Mouse (Mus musculus): ENCODE results near the gene Ldhal6b.

The Ldhal6b gene

DNA sequence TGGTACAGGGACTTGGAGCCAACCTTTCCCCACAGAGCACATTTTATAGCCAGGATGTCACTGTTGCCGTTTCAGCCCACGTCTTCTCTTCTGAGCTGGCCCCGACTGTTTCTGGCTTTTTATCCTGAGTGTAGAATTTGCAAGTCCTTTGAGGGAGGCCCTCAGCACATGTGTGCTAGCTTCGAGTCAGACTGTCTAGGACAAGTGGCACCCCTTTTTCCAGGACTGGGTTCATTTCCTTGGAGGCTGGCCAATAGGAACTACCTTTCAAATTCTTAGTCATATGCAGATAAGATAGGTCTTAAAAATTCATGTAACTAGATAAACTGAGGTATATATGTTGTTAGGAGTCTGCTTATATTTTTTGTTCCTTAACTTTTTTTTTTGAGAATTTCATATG, 8.2 kb downstream of the Ldhal6b start:
- DNase-seq (ENCODE audit: low read depth, low spot score): no peak

DNA sequence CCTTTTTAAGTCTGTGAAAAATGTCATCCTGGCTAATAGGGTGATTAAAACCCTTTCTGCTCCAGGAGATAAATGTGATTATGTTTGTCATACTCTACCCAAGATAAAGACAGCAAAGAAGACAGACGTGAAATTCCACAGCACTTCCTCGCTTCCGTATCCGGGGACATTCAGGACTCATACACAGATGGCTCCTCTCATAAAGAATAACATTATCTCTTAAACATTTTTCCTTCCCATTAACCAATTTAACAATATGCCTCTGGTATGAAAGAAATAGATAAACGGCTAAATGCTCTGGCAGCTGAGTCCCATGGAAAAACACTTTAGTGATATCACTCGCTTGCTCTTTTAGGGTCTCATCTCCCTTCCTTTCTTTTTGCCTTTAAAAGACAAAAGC, 11.5 kb downstream of the Ldhal6b start:
- DNase-seq (ENCODE audit: low read depth, low spot score): no peak

GRCm38 (mm10) chr17:5406566-5406965, 12.0 kb downstream of the Ldhal6b start:
- peak; percentile 40 for DNase-seq (ENCODE audit: low read depth, low spot score)

DNA sequence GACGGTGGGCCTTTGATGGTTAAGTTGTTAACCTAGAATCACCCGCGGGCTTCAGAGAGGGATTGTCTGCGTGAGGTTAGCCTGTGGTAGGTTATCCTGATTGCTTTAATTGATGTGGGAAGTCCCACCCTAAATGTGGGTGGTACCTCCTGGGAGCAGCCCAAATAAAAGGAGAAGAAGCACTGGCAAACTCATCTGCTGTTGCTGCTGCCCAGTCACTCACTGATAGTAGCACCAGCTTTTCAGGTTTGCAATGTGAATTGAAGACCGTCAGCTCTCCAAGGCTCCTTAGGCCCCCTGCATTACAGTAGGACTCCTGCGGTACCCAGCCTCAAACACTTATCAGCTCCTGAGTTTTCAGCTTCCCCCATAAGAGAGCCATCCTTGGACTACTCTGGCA, 14.7 kb downstream of the Ldhal6b start:
- no peak for DNase-seq (ENCODE audit: low read depth, low spot score)

GRCm38 (mm10) chr17:5402624-5403023, 15.9 kb downstream of the Ldhal6b start:
- peak; percentile 88 for DNase-seq (ENCODE audit: low read depth, low spot score)

GRCm38 (mm10) chr17:5402069-5402468, 16.5 kb downstream of the Ldhal6b start:
- peak; percentile 81 for DNase-seq (ENCODE audit: low read depth, low spot score)

- no peak for DNase-seq (ENCODE audit: low read depth, low spot score)
Observed at GRCm38 (mm10) chr17:5401288-5401687, 17.3 kb downstream of the Ldhal6b start.

DNA sequence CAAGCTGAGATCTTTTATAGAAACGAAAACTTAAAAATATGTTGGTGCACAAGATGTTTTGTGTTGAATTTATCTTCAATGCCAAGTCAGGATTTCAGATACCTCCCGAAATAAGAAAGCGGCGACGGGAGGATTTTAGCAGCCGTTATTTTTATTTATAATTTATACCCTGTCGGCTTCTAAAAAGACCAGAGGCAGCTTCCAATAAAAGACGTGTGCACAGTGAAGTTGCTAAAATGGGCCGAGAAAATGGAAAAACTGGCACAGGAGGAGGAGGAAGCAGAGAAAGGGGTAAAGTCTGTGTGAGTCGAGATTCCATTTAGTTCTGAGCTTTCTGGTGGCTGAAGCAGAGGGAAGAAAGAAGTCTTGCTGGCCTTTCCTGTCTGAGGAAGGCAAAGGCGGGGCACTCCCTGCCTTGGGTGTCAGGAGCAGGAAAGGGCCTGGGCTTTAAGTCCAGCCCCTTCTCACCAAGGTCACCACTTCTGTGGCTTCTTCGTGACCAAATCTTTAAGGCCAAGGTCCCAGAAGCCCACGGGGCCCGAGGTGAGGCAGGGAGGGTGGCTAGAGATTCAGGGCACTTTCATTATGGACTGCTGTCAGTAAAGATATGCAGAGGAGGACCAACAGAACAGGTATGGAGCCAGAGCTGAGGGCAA, 18.0 kb downstream of the Ldhal6b start:
- DNase-seq (ENCODE audit: low read depth, low spot score): no peak

GRCm38 (mm10) chr17:5397148-5398007, 21.2 kb downstream of the Ldhal6b start:
- peak; percentile 82 for DNase-seq (ENCODE audit: low read depth, low spot score)

- no peak for DNase-seq (ENCODE audit: low read depth, low spot score)
Observed at GRCm38 (mm10) chr17:5396213-5396612, 22.4 kb downstream of the Ldhal6b start.

GRCm38 (mm10) chr17:5395454-5396205, 22.9 kb downstream of the Ldhal6b start:
- DNase-seq (ENCODE audit: low read depth, low spot score): no peak

- no peak for DNase-seq (ENCODE audit: low read depth, low spot score)
Observed at GRCm38 (mm10) chr17:5390682-5391081, 27.9 kb downstream of the Ldhal6b start.

DNA sequence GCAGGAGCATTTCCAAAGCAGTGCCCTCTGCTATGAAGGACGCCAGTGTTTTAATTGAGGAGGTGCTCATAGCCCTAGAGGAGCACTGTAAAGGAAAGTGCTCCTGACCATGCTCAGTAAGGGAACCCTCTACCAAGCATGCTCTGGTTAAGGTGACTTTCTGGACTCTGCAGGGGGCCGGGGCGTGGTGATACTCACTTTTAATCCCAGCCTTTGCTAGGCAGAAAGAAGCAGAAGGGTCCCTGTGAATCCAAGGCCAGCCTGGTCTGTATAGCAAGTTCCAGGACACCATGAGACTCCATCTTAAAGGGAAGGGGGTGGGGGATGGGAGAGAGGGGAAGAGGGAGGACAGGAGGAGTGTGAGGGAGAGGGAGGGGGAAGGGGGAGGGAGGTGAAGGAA, 30.2 kb downstream of the Ldhal6b start:
- DNase-seq (ENCODE audit: low read depth, low spot score): peak; percentile 71

DNA sequence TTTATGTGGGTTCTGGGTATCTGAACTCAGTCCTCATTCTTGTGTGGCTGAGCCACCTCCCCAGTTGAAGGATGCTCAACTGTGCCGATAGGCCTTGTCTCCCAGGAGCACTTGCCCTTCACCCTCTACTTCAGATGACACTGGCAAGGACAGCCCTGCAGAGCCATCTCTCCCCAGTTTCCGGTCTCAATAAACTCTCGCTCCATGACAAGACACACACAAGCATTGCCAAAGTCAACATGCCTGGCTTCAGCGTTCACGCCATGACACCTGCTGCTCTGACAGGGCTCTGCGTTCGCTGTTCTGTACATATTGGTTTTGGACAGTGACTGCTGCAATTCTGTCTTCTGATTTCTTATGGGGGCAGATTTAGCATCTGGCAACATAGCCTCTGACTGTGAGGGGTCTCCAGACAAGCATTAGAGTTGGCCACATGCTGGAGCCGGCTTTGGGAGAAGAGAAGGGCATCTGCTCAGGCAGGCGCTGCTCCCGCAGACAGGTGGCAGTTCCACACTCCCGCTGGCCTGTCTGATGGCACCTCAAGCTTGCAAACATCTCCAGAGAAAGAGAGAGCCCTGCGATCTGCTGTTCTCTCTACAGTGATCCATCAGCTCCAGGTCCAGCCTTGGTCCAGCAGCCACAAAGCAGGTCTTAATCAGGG, 31.6 kb downstream of the Ldhal6b start:
- no peak for DNase-seq (ENCODE audit: low read depth, low spot score)

DNA sequence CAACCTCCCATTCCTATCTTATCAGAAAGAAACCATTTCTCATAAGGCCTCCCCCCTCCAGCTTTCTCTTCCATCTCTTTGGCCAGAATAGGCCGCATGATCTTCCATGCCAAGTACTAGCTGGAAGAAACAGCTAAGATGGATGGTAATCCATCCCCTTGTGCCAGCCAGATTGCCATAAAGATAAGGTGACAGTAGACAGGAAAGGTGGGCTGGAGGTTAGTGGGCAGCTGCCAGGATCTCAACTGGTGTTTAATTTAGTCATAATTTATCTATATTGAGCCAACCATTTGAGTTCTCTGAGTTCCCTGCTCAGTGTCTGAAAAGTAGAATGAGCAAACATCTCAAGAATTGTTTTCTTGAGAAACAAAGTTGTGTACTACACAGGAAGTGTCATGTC, 32.9 kb downstream of the Ldhal6b start:
- DNase-seq (ENCODE audit: low read depth, low spot score): no peak

DNA sequence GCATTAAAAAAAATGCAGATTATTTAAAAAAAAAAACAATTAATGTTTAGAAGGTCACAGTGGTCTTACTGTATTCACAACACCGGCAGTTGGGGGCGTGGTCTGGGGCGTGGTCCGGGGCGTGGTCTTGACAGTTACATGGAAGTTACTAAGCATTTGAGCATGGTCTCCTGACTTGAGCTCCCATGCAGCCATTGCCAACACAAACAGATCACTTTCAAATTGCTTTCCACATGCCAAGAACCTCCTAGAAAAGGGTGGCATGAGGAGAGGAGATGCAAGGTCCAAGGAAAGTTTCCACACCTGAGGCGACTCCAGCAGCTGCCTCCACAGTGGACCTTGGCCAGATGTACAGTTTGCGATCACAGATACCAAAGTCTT, 40.6 kb downstream of the Ldhal6b start:
- DNase-seq (ENCODE audit: low read depth, low spot score): peak; percentile 44

GRCm38 (mm10) chr17:5377151-5377929, 41.2 kb downstream of the Ldhal6b start:
- no peak for DNase-seq (ENCODE audit: low read depth, low spot score)

GRCm38 (mm10) chr17:5372951-5373350, 45.6 kb downstream of the Ldhal6b start:
- DNase-seq (ENCODE audit: low read depth, low spot score): no peak

GRCm38 (mm10) chr17:5371521-5371920, 47.0 kb downstream of the Ldhal6b start:
- DNase-seq (ENCODE audit: low read depth, low spot score): no peak

DNA sequence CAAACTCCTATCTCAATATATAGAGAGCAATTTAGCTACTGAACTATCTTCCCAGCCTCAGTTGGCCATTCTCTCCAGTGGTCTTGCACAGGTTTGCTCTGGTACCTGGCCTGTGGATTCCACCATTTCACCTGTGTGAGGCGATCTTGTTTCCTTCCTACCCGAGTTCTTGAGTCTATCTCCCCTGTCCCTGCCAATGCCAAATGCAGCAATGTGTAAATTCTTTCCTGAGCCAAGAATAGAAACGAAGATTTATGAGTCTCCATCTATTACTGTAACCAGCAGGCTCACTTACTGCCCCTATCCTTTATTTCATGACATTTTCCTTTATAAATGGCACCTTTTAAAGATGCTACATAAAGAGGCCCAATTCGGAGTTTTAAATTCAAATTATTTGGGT, 47.5 kb downstream of the Ldhal6b start:
- no peak for DNase-seq (ENCODE audit: low read depth, low spot score)

Data from ES-CJ7 (cell line).